Mouse (Mus musculus): ENCODE data around the gene Rsad2.
A peak's percentile ranks its signal among the peaks of the same experiment; 100 is the strongest.

DNA sequence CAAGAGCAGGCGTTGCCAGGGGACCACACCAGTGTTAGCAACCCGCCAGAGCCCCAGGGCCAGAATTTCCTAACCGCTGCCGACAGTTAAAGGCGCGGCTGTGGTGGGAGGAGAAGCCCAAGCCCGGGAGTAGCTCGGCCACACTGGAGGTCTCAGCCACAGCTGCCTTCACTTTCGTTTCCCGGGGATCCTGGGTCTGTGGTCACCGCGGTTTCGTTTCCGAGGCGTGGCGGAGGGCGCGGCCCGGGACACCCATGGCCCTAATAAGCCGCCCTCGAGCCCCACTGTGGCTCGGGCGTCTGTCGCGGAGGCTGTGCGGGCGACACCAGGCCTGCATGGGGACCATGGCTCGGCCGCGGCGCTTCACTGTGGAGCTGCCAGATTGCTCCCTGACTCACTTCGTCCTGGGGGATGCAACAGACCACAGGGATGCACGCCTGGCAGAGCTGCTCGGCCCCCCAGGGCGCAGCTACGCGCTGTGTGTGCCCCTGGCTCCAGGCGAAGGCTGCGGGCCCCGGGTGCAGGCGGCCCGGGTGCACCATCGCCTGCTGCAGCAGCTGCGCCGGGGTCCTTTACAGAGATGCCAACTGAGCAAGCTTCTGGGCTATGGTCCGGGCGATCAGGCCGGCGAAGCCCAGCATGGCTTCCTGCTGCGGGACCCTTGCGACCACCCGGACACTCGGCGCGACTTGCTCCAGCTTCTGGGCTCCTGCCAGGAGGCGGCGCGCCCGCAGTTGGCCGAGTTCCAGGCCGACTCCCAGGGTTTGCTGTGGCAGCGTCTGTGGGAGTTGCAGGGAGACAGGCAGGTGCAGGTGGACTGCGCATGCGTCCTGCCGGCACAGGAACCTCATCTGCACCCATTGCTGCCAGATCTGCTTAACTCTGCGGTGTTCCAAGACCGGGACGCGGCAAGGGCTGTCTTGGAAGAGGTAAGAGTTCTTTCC, 13.1 kb upstream of the Rsad2 start, which contains the start of gene Cmpk2:
- TF ChIP-seq EP300 (optimal IDR thresholded peaks at IDR 0.05), result no peak
- peak; percentile 40 for TF ChIP-seq CTCF (IDR thresholded peaks at IDR 0.05; ENCODE audit: low read depth)

Measured in stomach, postnatal 0 days (tissue).